Mouse (Mus musculus): ENCODE measurements around the gene Chdh.

DNA sequence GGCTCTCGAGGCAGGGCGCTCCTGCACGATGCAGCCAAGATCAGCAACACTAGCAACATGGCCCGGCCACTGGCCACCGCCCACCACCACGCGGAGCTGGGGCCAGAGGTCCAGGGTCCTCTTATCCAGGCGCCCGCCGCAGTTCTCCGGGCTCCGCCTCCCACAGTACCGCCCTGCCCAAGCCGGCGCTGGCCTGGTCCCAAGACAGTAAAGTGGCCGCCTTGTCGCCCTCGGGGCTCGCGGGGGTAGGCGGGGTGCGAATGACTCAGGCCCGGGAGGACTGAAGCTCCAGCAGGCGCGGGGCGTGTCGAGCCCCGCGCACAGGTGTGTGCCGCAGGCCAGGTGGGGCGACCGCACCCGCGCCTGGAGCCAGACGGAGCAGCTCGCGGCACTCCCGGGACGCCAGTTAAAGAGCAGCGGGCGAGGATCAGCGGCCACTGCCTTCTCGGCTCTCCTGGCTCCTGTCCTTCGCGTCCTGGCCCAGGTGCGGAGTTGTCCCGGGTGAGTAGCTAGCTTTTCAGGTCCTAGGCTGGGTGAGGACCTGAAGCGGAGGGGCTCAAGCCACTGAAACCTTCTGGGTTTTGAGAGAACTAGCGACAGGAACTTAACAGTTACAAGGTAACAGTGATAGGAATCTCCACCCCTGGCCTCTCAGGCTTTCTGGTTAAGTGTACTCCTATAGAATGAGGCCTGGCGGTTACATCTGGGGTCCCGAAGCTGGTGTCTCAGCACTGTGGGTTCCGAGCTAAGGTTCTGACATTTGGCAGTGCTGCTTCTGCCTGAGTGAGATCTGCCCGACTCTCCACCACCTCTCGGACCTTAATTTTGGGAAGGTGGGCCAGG, at the start of gene Chdh, which contains the start of gene Il17rb:
- no peak for TF ChIP-seq USF1 (IDR thresholded peaks at IDR 0.05; ENCODE audit: low read depth)
- TF ChIP-seq POLR2A (IDR thresholded peaks at IDR 0.05; ENCODE audit: insufficient read length, low read depth): no peak
- no peak for TF ChIP-seq SRF (IDR thresholded peaks at IDR 0.05; ENCODE audit: control insufficient read depth, insufficient read length, low read depth)
- no peak for TF ChIP-seq TCF12 (IDR thresholded peaks at IDR 0.05; ENCODE audit: insufficient read depth, poor library complexity, severe bottlenecking)
- no peak for TF ChIP-seq MYOG (IDR thresholded peaks at IDR 0.05; ENCODE audit: control insufficient read depth in 1 of 3, insufficient read depth in 1 of 3, insufficient read length in 2 of 3, low read depth in 2 of 3)
- TF ChIP-seq E2F4 (IDR thresholded peaks at IDR 0.05; ENCODE audit: insufficient read depth): no peak
- TF ChIP-seq CEBPB (IDR thresholded peaks at IDR 0.05; ENCODE audit: insufficient read depth, poor library complexity, severe bottlenecking): no peak
- no peak for TF ChIP-seq POLR2AphosphoS2 (IDR thresholded peaks at IDR 0.05; ENCODE audit: insufficient read length, low read depth)
- no peak for TF ChIP-seq MYOD1 (IDR thresholded peaks at IDR 0.05; ENCODE audit: control insufficient read depth in 1 of 3, insufficient read length in 2 of 3, low read depth in 2 of 3)
- no peak for TF ChIP-seq MAX (IDR thresholded peaks at IDR 0.05; ENCODE audit: low read depth)

Data from myocyte (in vitro differentiated cells).